In the genomic region with DNA sequence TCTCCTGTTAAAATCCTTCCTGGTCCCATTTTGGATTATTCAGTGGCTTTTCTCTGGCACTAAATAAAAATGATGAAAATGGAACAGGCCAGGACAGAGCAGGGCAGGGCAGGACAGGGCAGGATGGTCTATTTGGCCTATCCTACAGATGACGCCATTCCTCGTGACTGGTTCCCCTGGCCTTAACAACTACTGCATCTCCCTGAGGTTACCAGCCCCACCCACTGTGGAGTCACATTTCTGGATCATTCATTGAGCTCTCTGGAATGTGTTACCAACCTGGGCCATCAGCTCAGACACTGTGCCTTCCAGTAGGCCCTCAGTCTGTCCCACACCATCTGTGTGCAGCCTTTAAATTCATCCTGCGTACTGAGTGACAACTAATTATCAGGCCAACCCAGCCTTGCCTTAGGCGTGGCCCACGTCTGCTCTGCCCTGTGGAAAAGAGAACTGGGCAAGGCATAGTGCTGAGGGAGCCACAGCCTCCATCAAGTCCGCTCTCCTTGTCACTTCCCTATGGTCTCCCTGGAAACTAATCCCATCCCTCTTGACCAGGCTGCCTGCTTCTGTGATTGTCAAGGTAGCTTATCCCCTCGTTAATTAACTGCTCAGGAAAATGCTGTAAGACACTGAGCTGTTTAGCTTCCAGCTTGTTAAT, we compare ENCODE assay signal across 12 mouse cellular contexts.
A peak's percentile ranks its signal among the peaks of the same experiment; 100 is the strongest.
DNase-seq lines count a peak whose midpoint lies in the region; ATAC-seq lines count a peak whose summit lies in the region.
"Had no signal": no experiment of that assay in that cellular context is flagged by ENCODE, and none has a peak within 500 bp of the region (broad histone marks: within the 10 kb centered on the region; RNA-seq: fewer than 3 reads in every experiment).

No protein-coding gene starts in this region.

- H3K27me3 ChIP-seq in heart, embryonic 12.5 days (replicated peaks) = no peaks in the 10 kb centered on the region
- peaks cover 17% of the 10 kb centered on the region; the same call in 1 of the 2 replicates for H3K27me3 ChIP-seq in hindbrain, embryonic 13.5 days
- H3K27me3 ChIP-seq: liver, embryonic 12.5 days had no signal

- 64% methylated on average over 7 of the region's 7 CpGs for WGBS in heart, embryonic 12.5 days
- 43% methylated on average over 7 of the region's 7 CpGs for WGBS in hindbrain, embryonic 13.5 days

- no peaks in the 10 kb centered on the region for H3K36me3 ChIP-seq in heart, embryonic 12.5 days
- no peaks in the 10 kb centered on the region for H3K36me3 ChIP-seq in hindbrain, embryonic 13.5 days
- H3K36me3 ChIP-seq: liver, embryonic 12.5 days had no signal

- ATAC-seq in heart, embryonic 12.5 days (ENCODE audit: insufficient number of reproducible peaks, low FRiP score) = no peak
- peak; percentile 66; the same call in 1 of the 2 replicates for ATAC-seq in hindbrain, embryonic 13.5 days (ENCODE audit: low FRiP score)
- no peak for ATAC-seq in erythroblast, adult 5-6 weeks (replicated peaks; ENCODE audit: low FRiP score, poor library complexity, severe bottlenecking)
- ATAC-seq in monocyte, adult 5-6 weeks (replicated peaks; ENCODE audit: insufficient number of reproducible peaks, low FRiP score, low TSS enrichment, poor library complexity, severe bottlenecking) = no peak
- ATAC-seq: intestine, embryonic 16.5 days; liver, embryonic 12.5 days had no signal

- H3K4me1 ChIP-seq in heart, embryonic 12.5 days (replicated peaks) = peaks cover 23% of the 10 kb centered on the region
- H3K4me1 ChIP-seq in hindbrain, embryonic 13.5 days (replicated peaks) = peaks cover 8% of the 10 kb centered on the region
- H3K4me1 ChIP-seq: liver, embryonic 12.5 days had no signal

- 0 out of 2 replicates have a peak, but pooled peaks cover 6% of the 10 kb centered on the region for H3K9me3 ChIP-seq in heart, embryonic 12.5 days (replicated peaks)
- H3K9me3 ChIP-seq in hindbrain, embryonic 13.5 days = no peaks in the 10 kb centered on the region
- H3K9me3 ChIP-seq: liver, embryonic 12.5 days had no signal

- no peak overlapping the region for H3K4me2 ChIP-seq in heart, embryonic 12.5 days
- no peak overlapping the region for H3K4me2 ChIP-seq in hindbrain, embryonic 13.5 days
- H3K4me2 ChIP-seq: liver, embryonic 12.5 days had no signal

- H3K9ac ChIP-seq in heart, embryonic 12.5 days = no peak overlapping the region
- no peak overlapping the region for H3K9ac ChIP-seq in hindbrain, embryonic 13.5 days
- H3K9ac ChIP-seq: liver, embryonic 12.5 days had no signal

- 0 out of 2 replicates have a peak overlapping the region, but pooled peaks have one; percentile 8 for H3K27ac ChIP-seq in heart, embryonic 12.5 days (ENCODE audit: poor library complexity, severe bottlenecking)
- H3K27ac ChIP-seq in hindbrain, embryonic 13.5 days = no peak overlapping the region
- H3K27ac ChIP-seq: liver, embryonic 12.5 days had no signal

- no peak overlapping the region for H3K4me3 ChIP-seq in heart, embryonic 12.5 days
- H3K4me3 ChIP-seq in hindbrain, embryonic 13.5 days = no peak overlapping the region
- H3K4me3 ChIP-seq: liver, embryonic 12.5 days had no signal

- intact Hi-C loops in heart, postnatal 36 days (cut with DNase I) = no loop called here

- no peak for DNase-seq in heart, postnatal 36 days
- peak; percentile 45 for DNase-seq in embryo, embryonic 9.5 days (ENCODE audit: extremely low spot score)
- DNase-seq in retina, embryonic 14.5 days (ENCODE audit: low spot score) = peak; percentile 72
- DNase-seq in MN1 (ENCODE audit: low spot score) = no peak
- DNase-seq: B cell, adult 2 months; cerebellum, adult 8-10 months had no signal

Comparison
In these comparisons a context has a peak if more than half of its experiments do, and no peak if none do; other contexts are left out.
1. DNase-seq: peak in embryo, embryonic 9.5 days (single experiment) and retina, embryonic 14.5 days (single experiment); none in heart, postnatal 36 days (0 of 2) and MN1 (single experiment).